Mouse (Mus musculus) hindbrain, embryonic 11.5 days (tissue): Measurements from ENCODE around the gene Glis2. TPM values are rescaled to one million over a fixed set of nuclear protein-coding genes. Genes with fewer than 3 reads are reported as not detected.
A peak's percentile ranks its signal among the peaks of the same experiment; 100 is the strongest.

Experiments
- ATAC-seq: fragments of 200-750 bp; cut with Nextera tagmentation; 2 replicates; pipeline ENCODE4 v1.8.0; 2017; ENCODE audit warnings: mild to moderate bottlenecking, moderate TSS enrichment, moderate library complexity; ENCODE audit not compliant: low FRiP score
- DNase-seq: peaks from one replicate; pipeline ENCODE4 v3.0.0-alpha.2; 2015; ENCODE audit warnings: low spot score
- H3K27ac ChIP-seq: fragments of 300-500 bp; sonication (generic); 2 replicates; pipeline ENCODE4 v1.5.1; 2014; ENCODE audit warnings: mild to moderate bottlenecking, low read depth, low read length
- H3K27me3 ChIP-seq: fragments of 300-500 bp; sonication (generic); 2 replicates; pipeline ENCODE4 v1.6.1; 2014; ENCODE audit warnings: mild to moderate bottlenecking, low read length, moderate library complexity, mixed read lengths; ENCODE audit not compliant: control insufficient read depth, insufficient read depth
- H3K36me3 ChIP-seq: fragments of 300-500 bp; sonication (generic); 2 replicates; pipeline ENCODE4 v1.6.1; 2014; ENCODE audit warnings: mild to moderate bottlenecking, low read length, moderate library complexity, mixed read lengths; ENCODE audit not compliant: control insufficient read depth, insufficient read depth
- H3K4me1 ChIP-seq: fragments of 300-500 bp; sonication (generic); replicated peaks from 2 replicates; pipeline ENCODE4 v1.6.1; 2014; ENCODE audit warnings: low read length, mixed read lengths; ENCODE audit not compliant: control insufficient read depth, insufficient read depth
- H3K4me2 ChIP-seq: fragments of 300-500 bp; sonication (generic); replicated peaks from 2 replicates; pipeline ENCODE4 v1.6.1; 2014; ENCODE audit warnings: mild to moderate bottlenecking, low read depth, low read length
- H3K4me3 ChIP-seq: fragments of 300-500 bp; sonication (generic); 2 replicates; pipeline ENCODE4 v1.5.1; 2014; ENCODE audit warnings: low read depth, low read length
- H3K9ac ChIP-seq: fragments of 300-500 bp; sonication (generic); 2 replicates; pipeline ENCODE4 v1.6.1; 2014; ENCODE audit warnings: low read depth, low read length
- H3K9me3 ChIP-seq: fragments of 300-500 bp; sonication (generic); 2 replicates; pipeline ENCODE4 v1.6.1; 2016; ENCODE audit warnings: low read length; ENCODE audit not compliant: control insufficient read depth
- WGBS: fragments of 180-500 bp; shearing (Covaris S2); extraction: QIAGEN DNeasy Blood & Tissue Kit; methylation state at CpG from one replicate; pipeline ENCODE4 v1.1.7; 2014; 5-methylcytosine and 5-hydroxymethylcytosine counted together
- polyA plus RNA-seq: library from polyadenylated mRNA; unstranded; fragments of >200 nt; fragmentation: Nextera tagmentation; extraction: Ambion mirVana; gene quantifications from 2 replicates; pipeline ENCODE4 v1.2.1, GENCODE M21; 2014

The Glis2 gene
- polyA plus RNA-seq, 1 experiment from 2014 or later = 27.6 TPM

DNA sequence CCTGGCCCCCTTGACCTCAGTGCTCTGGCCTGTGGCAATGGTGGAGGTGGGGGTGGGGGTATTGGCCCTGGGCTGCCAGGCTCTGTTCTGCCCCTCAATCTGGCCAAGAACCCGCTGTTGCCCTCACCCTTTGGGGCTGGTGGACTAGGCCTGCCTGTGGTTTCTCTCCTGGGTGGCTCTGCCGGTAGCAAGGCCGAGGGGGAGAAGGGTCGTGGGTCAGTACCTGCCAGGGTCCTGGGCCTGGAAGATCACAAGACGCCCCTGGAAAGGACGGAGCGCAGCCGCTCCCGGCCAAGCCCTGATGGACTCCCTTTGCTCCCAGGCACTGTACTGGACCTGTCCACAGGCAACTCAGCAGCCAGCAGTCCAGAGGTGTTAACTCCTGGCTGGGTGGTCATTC lies 19.2 kb downstream of the Glis2 start:
- no peak overlapping the region for H3K4me2 ChIP-seq
- no peaks in the 10 kb centered on the region for H3K27me3 ChIP-seq
- no peaks in the 10 kb centered on the region for H3K4me1 ChIP-seq
- no peak overlapping the region for H3K27ac ChIP-seq
- DNase-seq = no peak
- H3K9me3 ChIP-seq = no peaks in the 10 kb centered on the region
- no peak overlapping the region for H3K9ac ChIP-seq
- no peak for ATAC-seq
- peaks cover 25% of the 10 kb centered on the region for H3K36me3 ChIP-seq
- WGBS = over 99% methylated on average over 9 of the region's 9 CpGs
- H3K4me3 ChIP-seq = no peak overlapping the region

GRCm38 (mm10) chr16:4614639-4615038 lies 20.1 kb downstream of the Glis2 start:
- no peak overlapping the region for H3K4me2 ChIP-seq
- no peak overlapping the region for H3K4me3 ChIP-seq
- DNase-seq (no peak), ATAC-seq (no peak)
- peaks cover 25% of the 10 kb centered on the region for H3K36me3 ChIP-seq
- H3K27me3 ChIP-seq = no peaks in the 10 kb centered on the region
- no peaks in the 10 kb centered on the region for H3K9me3 ChIP-seq
- H3K4me1 ChIP-seq = no peaks in the 10 kb centered on the region
- no peak overlapping the region for H3K9ac ChIP-seq
- no peak overlapping the region for H3K27ac ChIP-seq
- 92% methylated on average over 3 of the region's 3 CpGs for WGBS

DNA sequence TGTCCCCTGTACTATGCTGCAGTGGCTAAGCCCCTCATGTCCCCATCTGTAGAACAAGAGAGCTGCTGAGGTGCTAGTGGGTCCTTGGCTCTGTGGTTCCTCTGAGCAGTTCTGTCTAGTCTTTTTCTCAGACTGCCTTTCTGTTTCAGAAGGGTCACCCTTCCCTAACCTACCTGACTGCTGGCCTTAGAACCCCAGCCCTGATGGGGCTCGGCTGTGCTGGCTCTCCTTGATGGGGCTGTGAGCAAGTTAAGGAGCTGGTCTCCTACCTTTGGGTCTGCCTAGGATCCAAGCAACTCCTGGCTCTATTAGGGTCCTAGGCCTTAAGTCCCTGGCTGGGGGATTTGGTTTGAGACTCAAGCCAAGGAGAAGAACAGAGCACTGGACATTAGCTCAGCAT lies 20.8 kb downstream of the Glis2 start:
- Histone ChIP-seq H3K36me3 (peaks cover 25% of the 10 kb centered on the region), H3K27me3 (no peaks in the 10 kb centered on the region), H3K4me2 (no peak overlapping the region), H3K4me3 (no peak overlapping the region), H3K4me1 (no peaks in the 10 kb centered on the region), H3K9ac (no peak overlapping the region), H3K27ac (no peak overlapping the region), H3K9me3 (no peaks in the 10 kb centered on the region)
- WGBS = 88% methylated on average over 1 of the region's 1 CpGs
- DNase-seq = no peak
- ATAC-seq = no peak

- H3K4me3 ChIP-seq = no peak overlapping the region
- no peaks in the 10 kb centered on the region for H3K27me3 ChIP-seq
- no peaks in the 10 kb centered on the region for H3K4me1 ChIP-seq
- DNase-seq (no peak), ATAC-seq (no peak)
- H3K9ac ChIP-seq = no peak overlapping the region
- no peak overlapping the region for H3K27ac ChIP-seq
- no peak overlapping the region for H3K4me2 ChIP-seq
- 86% methylated on average over 4 of the region's 4 CpGs for WGBS
- no peaks in the 10 kb centered on the region for H3K9me3 ChIP-seq
- peaks cover 23% of the 10 kb centered on the region for H3K36me3 ChIP-seq
These were observed 22.3 kb downstream of the Glis2 start for GRCm38 (mm10) chr16:4616829-4617228.

DNA sequence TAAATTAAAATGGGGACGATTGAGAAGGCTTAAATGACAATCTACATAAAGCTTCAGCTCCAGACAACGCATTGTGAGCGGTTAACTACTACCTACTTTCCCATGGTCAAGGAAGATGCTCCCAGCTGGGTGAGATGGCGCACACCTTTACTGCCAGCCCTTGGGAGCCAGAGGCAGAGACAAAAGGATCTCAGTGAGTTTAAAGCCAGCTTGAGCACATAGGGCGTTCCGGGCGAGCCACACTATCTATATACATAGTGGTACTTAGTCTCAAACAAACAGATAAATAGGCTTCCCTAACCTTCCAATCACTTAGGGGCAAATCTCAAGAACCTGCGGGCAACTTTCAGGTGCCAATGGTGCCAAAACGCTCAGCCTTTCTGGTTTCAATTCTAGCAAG lies 29.6 kb downstream of the Glis2 start:
- no peaks in the 10 kb centered on the region for H3K27me3 ChIP-seq
- H3K4me2 ChIP-seq = peak overlapping the region; percentile 76
- H3K9ac ChIP-seq = peak overlapping the region; percentile 88
- DNase-seq (no peak), ATAC-seq (no peak)
- H3K9me3 ChIP-seq = no peaks in the 10 kb centered on the region
- H3K4me3 ChIP-seq = peak overlapping the region; percentile 75
- H3K36me3 ChIP-seq = no peaks in the 10 kb centered on the region; the same call in 1 of the 2 replicates
- no peaks in the 10 kb centered on the region for H3K4me1 ChIP-seq
- 22% methylated on average over 9 of the region's 9 CpGs for WGBS
- H3K27ac ChIP-seq = peak overlapping the region; percentile 67

GRCm38 (mm10) chr16:4624481-4625110 lies 30.1 kb downstream of the Glis2 start, which contains the start of gene Pam16:
Gene Pam16, minus strand, starts transcription at chr16:4624988.
- no peaks in the 10 kb centered on the region for H3K27me3 ChIP-seq
- H3K4me2 ChIP-seq = peak within 1 kb of the TSS; percentile 76
- H3K9ac ChIP-seq = peak within 1 kb of the TSS; percentile 88
- H3K4me1 ChIP-seq = no peaks in the 10 kb centered on the region
- under 1% methylated on average over 56 of the region's 56 CpGs for WGBS
- H3K4me3 ChIP-seq = peak within 1 kb of the TSS; percentile 75
- no peaks in the 10 kb centered on the region; the same call in 1 of the 2 replicates for H3K36me3 ChIP-seq
- no peaks in the 10 kb centered on the region for H3K9me3 ChIP-seq
- DNase-seq = peak; percentile 95
- peak within 1 kb of the TSS; percentile 67 for H3K27ac ChIP-seq
- ATAC-seq = peak; percentile 89

DNA sequence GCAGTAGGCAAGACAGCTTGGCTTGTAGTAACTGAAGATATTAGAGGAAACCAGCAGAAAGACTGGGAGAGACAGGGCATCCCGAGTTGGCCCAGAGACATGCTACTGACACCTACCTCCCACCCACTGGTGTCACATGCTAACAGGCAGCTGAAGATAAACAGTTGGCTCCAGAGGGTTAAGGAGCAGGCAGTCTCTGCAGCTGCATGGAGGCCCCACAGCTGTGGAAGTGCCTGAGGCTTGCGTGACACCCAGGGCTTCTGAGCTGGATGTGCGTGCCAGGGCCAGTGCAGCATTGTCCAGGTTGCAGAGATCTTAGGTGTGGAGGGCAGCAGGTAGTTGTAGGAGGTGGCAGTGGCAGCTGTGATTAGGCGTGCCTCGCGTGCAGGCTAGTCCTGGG lies 32.6 kb downstream of the Glis2 start:
- DNase-seq = no peak
- Histone ChIP-seq H3K36me3 (no peaks in the 10 kb centered on the region; the same call in 1 of the 2 replicates), H3K9me3 (no peaks in the 10 kb centered on the region), H3K27ac (no peak overlapping the region), H3K4me1 (no peaks in the 10 kb centered on the region), H3K9ac (no peak overlapping the region), H3K27me3 (no peaks in the 10 kb centered on the region), H3K4me2 (no peak overlapping the region), H3K4me3 (no peak overlapping the region)
- no peak for ATAC-seq
- 86% methylated on average over 6 of the region's 6 CpGs for WGBS

GRCm38 (mm10) chr16:4628898-4629419 lies 34.4 kb downstream of the Glis2 start:
- H3K9ac ChIP-seq = no peak overlapping the region
- no peak overlapping the region for H3K4me2 ChIP-seq
- H3K36me3 ChIP-seq = no peaks in the 10 kb centered on the region; the same call in 1 of the 2 replicates
- 92% methylated on average over 9 of the region's 9 CpGs for WGBS
- no peak for ATAC-seq
- H3K4me1 ChIP-seq = no peaks in the 10 kb centered on the region
- H3K9me3 ChIP-seq = no peaks in the 10 kb centered on the region
- no peaks in the 10 kb centered on the region for H3K27me3 ChIP-seq
- no peak for DNase-seq
- H3K4me3 ChIP-seq = no peak overlapping the region
- H3K27ac ChIP-seq = no peak overlapping the region

DNA sequence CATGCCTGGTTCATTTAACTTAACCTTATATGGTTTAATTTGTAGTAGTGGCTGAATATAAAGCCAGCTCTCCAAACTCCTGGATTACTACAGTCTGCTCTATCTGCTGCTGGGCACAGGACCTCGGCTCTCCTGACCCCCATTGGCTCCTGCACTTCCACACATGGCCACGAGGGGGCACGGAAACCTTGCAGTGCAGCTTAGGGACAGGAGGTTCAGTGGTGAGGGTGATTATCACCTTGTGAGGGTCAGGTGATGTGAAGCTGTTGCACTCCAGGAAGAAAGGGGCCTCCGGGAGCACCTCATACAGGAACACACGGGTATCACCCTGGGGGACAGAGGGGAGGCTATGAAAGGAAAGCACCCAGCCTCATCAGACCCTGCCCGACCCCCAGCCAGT lies 35.4 kb downstream of the Glis2 start:
- ATAC-seq = peak; percentile 50
- H3K27ac ChIP-seq = no peak overlapping the region
- no peaks in the 10 kb centered on the region; the same call in 1 of the 2 replicates for H3K36me3 ChIP-seq
- H3K4me1 ChIP-seq = no peaks in the 10 kb centered on the region
- 33% methylated on average over 6 of the region's 6 CpGs for WGBS
- H3K4me3 ChIP-seq = no peak overlapping the region
- H3K9ac ChIP-seq = no peak overlapping the region
- DNase-seq = peak; percentile 89
- H3K4me2 ChIP-seq = no peak overlapping the region
- no peaks in the 10 kb centered on the region for H3K27me3 ChIP-seq
- H3K9me3 ChIP-seq = no peaks in the 10 kb centered on the region
